Mouse (Mus musculus): Measurements from ENCODE around the gene Gigyf1. TPM values are rescaled to one million over a fixed set of nuclear protein-coding genes. Genes with fewer than 3 reads are reported as not detected.

Gene Gigyf1
- total RNA-seq, 1 experiment: 24.7 TPM

DNA sequence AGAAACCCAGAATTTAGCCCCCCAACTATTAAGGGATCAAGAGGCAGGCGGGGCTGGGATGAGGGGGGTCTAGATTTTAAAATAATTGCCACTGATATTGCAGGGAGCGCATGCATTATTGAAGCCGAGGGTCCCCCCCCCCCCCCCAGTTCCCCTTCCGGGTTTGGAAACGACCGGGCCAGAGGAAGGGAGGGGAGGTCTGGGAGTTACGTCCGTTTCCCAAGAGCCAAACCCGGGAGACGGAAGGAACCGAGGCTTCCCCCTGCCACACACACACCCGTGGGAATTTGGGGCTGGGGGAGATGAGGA lies 14.4 kb downstream of the Gigyf1 start:
- no peak for DNase-seq (ENCODE audit: low read depth, low spot score)
- Histone ChIP-seq H3K4me1 (ENCODE audit: control insufficient read depth in 2 of 2, insufficient read depth in 2 of 2, low read length in 2 of 2, poor library complexity in 1 of 2) (peaks cover 0 to 5% of the 10 kb centered on the region in 2 experiments; a peak in 2 of 4 replicates), H3K36me3 (ENCODE audit: control insufficient read depth, insufficient read depth, low read length, poor library complexity, severe bottlenecking) (peaks cover 18% of the 10 kb centered on the region), H3K9ac (ENCODE audit: insufficient read depth, low read depth, low read length, poor library complexity, severe bottlenecking) (peak overlapping the region; percentile 83), H3K4me3 (ENCODE audit: insufficient read depth in 1 of 2, low read depth in 1 of 2, low read length in 2 of 2, poor library complexity in 1 of 2, severe bottlenecking in 1 of 2) (peak overlapping the region; percentile 43 to 86), H3K27ac (ENCODE audit: insufficient read depth, low read depth, low read length, poor library complexity, severe bottlenecking) (no peak overlapping the region), H3K9me3 (ENCODE audit: control insufficient read depth, insufficient read depth, low read depth, low read length) (no peaks in the 10 kb centered on the region)
- in situ Hi-C loops (cut with MboI; ENCODE audit: low sequenced_read_pairs in 2 of 2, unreplicated experiment in 2 of 2): no loop called here
- TF ChIP-seq ZNF384 (IDR thresholded peaks at IDR 0.05; ENCODE audit: low read depth, low read length) (no peak), CHD2 (IDR thresholded peaks at IDR 0.05; ENCODE audit: low read depth, low read length) (no peak), MAFK (IDR thresholded peaks at IDR 0.05; ENCODE audit: insufficient read depth, low read depth, low read length) (no peak), HCFC1 (IDR thresholded peaks at IDR 0.05; ENCODE audit: borderline replicate concordance, insufficient read depth, low read length) (no peak), ZC3H11A (IDR thresholded peaks at IDR 0.05; ENCODE audit: borderline replicate concordance, low read depth, low read length) (no peak)

DNA sequence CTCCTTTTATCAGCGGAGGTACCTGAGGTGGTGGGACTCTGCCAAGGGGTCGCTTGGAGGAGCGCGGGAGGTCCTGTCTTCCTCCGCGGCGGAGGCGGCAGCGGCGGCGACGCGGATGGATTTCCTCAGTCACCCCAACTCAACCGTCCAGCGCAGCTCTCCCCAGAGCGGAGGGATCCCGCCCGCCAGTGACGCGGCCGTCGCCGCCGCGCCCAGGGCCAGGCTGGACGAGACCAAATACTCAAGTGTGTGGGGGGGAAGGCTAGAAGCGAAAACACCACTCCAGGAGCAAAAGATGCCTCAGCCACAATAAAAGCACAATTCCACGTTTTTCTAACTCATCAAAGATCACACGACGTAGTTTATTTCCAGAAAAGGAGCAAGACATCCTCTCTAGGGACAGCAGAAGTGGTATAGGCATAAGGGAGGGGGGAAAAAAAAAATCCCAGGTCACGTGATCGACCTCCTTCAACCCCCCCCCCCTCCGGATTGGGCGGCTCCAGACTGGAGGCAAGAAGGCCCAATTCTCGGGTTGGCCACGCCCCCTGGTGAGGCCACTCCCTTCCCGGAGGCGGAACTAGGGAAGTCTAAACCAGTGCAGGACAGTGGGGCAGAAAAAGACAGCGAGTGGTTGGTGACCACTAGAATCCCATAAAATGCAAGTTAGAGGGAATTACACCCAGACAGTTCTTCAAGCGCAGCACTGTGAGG lies 14.9 kb downstream of the Gigyf1 start, which contains the start of the genes Epo and Gnb2:
Gene Epo (minus strand): TSS at position 126 of the 711 bp plus-strand sequence.
Gene Gnb2 (minus strand): TSS at position 394 of the 711 bp plus-strand sequence.
- in situ Hi-C loops (cut with MboI; ENCODE audit: low sequenced_read_pairs in 2 of 2, unreplicated experiment in 2 of 2): no loop called here
- Histone ChIP-seq H3K36me3 (ENCODE audit: control insufficient read depth, insufficient read depth, low read length, poor library complexity, severe bottlenecking) (peaks cover 14% of the 10 kb centered on the region), H3K9me3 (ENCODE audit: control insufficient read depth, insufficient read depth, low read depth, low read length) (no peaks in the 10 kb centered on the region), H3K9ac (ENCODE audit: insufficient read depth, low read depth, low read length, poor library complexity, severe bottlenecking) (peak within 1 kb of the TSS; percentile 83), H3K27ac (ENCODE audit: insufficient read depth, low read depth, low read length, poor library complexity, severe bottlenecking) (peak within 1 kb of the TSS; percentile 64; the same call in 1 of the 2 replicates), H3K4me1 (ENCODE audit: control insufficient read depth in 2 of 2, insufficient read depth in 2 of 2, low read length in 2 of 2, poor library complexity in 1 of 2) (peaks cover 0 to 5% of the 10 kb centered on the region in 2 experiments; a peak in 2 of 4 replicates), H3K4me3 (ENCODE audit: insufficient read depth in 1 of 2, low read depth in 1 of 2, low read length in 2 of 2, poor library complexity in 1 of 2, severe bottlenecking in 1 of 2) (peak within 1 kb of the TSS; percentile 43 to 86)
- DNase-seq (ENCODE audit: low read depth, low spot score): peak; percentile 99
- peak; percentile 71; the same call in 1 of the 2 replicates for TF ChIP-seq HCFC1 (IDR thresholded peaks at IDR 0.05; ENCODE audit: borderline replicate concordance, insufficient read depth, low read length)
- TF ChIP-seq MAFK (IDR thresholded peaks at IDR 0.05; ENCODE audit: insufficient read depth, low read depth, low read length): 0 out of 2 replicates have a peak, but pooled peaks have one; percentile 3
- no peak for TF ChIP-seq ZC3H11A (IDR thresholded peaks at IDR 0.05; ENCODE audit: borderline replicate concordance, low read depth, low read length)
- TF ChIP-seq CHD2 (IDR thresholded peaks at IDR 0.05; ENCODE audit: low read depth, low read length): peak; percentile 88
- TF ChIP-seq ZNF384 (IDR thresholded peaks at IDR 0.05; ENCODE audit: low read depth, low read length): peak; percentile 89

DNA sequence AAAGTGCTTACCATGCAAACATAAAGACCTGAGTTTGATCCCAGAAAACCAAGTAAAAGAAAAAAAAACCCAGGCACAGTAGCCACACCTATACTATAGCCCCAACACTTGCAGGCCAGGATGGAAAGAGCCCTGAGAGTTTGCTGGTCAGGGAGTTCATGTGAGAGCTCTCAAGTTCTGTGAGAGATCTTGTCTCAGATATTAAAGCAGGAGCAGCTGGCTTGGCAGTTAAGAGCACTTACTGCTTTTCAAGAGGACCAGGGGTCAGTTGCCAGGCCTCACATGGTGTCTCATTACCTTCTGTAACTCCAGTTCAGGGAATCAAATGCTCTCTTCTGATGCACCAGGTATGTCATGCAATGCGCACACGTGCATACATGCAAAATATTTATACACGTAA lies 16.4 kb downstream of the Gigyf1 start:
- Histone ChIP-seq H3K9me3 (ENCODE audit: control insufficient read depth, insufficient read depth, low read depth, low read length) (no peaks in the 10 kb centered on the region), H3K36me3 (ENCODE audit: control insufficient read depth, insufficient read depth, low read length, poor library complexity, severe bottlenecking) (no peaks in the 10 kb centered on the region; the same call in 1 of the 2 replicates), H3K27ac (ENCODE audit: insufficient read depth, low read depth, low read length, poor library complexity, severe bottlenecking) (no peak overlapping the region), H3K4me3 (ENCODE audit: insufficient read depth in 1 of 2, low read depth in 1 of 2, low read length in 2 of 2, poor library complexity in 1 of 2, severe bottlenecking in 1 of 2) (no peak overlapping the region), H3K4me1 (ENCODE audit: control insufficient read depth in 2 of 2, insufficient read depth in 2 of 2, low read length in 2 of 2, poor library complexity in 1 of 2) (peaks cover 0 to 5% of the 10 kb centered on the region in 2 experiments; a peak in 2 of 4 replicates), H3K9ac (ENCODE audit: insufficient read depth, low read depth, low read length, poor library complexity, severe bottlenecking) (no peak overlapping the region)
- TF ChIP-seq CHD2 (IDR thresholded peaks at IDR 0.05; ENCODE audit: low read depth, low read length): no peak
- no peak for TF ChIP-seq ZNF384 (IDR thresholded peaks at IDR 0.05; ENCODE audit: low read depth, low read length)
- TF ChIP-seq MAFK (IDR thresholded peaks at IDR 0.05; ENCODE audit: insufficient read depth, low read depth, low read length): no peak
- TF ChIP-seq HCFC1 (IDR thresholded peaks at IDR 0.05; ENCODE audit: borderline replicate concordance, insufficient read depth, low read length): no peak
- no peak for TF ChIP-seq ZC3H11A (IDR thresholded peaks at IDR 0.05; ENCODE audit: borderline replicate concordance, low read depth, low read length)
- in situ Hi-C loops (cut with MboI; ENCODE audit: low sequenced_read_pairs in 2 of 2, unreplicated experiment in 2 of 2): no loop called here
- no peak for DNase-seq (ENCODE audit: low read depth, low spot score)

DNA sequence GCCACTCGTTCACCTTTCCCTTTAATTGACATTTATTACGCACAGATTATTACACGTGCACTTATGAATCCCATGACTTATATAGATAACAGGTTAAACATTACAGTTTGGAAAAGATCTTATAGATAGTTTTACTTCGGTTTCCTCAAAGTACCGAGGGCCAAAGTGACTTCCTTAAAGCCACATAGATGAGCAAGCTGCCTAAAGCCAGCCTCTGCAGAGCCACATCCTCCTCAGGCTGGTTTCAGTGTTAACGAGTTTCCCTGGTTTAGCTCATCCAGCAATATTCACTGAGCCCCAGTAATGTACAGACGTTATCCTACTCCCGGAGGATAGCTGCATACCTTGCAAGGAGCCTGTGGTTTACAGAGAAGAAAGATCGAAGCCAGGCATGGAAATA lies 17.0 kb downstream of the Gigyf1 start:
- H3K4me3 ChIP-seq (ENCODE audit: insufficient read depth in 1 of 2, low read depth in 1 of 2, low read length in 2 of 2, poor library complexity in 1 of 2, severe bottlenecking in 1 of 2): no peak overlapping the region
- no peaks in the 10 kb centered on the region for H3K9me3 ChIP-seq (ENCODE audit: control insufficient read depth, insufficient read depth, low read depth, low read length)
- TF ChIP-seq MAFK (IDR thresholded peaks at IDR 0.05; ENCODE audit: insufficient read depth, low read depth, low read length) (no peak), ZNF384 (IDR thresholded peaks at IDR 0.05; ENCODE audit: low read depth, low read length) (no peak), HCFC1 (IDR thresholded peaks at IDR 0.05; ENCODE audit: borderline replicate concordance, insufficient read depth, low read length) (no peak)
- H3K9ac ChIP-seq (ENCODE audit: insufficient read depth, low read depth, low read length, poor library complexity, severe bottlenecking): no peak overlapping the region
- H3K36me3 ChIP-seq (ENCODE audit: control insufficient read depth, insufficient read depth, low read length, poor library complexity, severe bottlenecking): no peaks in the 10 kb centered on the region
- no peak overlapping the region for H3K27ac ChIP-seq (ENCODE audit: insufficient read depth, low read depth, low read length, poor library complexity, severe bottlenecking)
- in situ Hi-C loops (cut with MboI; ENCODE audit: low sequenced_read_pairs in 2 of 2, unreplicated experiment in 2 of 2): no loop called here
- H3K4me1 ChIP-seq (ENCODE audit: control insufficient read depth in 2 of 2, insufficient read depth in 2 of 2, low read length in 2 of 2, poor library complexity in 1 of 2): peaks cover 0 to 3% of the 10 kb centered on the region in 2 experiments; a peak in 1 of 4 replicates
- DNase-seq (ENCODE audit: low read depth, low spot score): no peak
